In genomic region chr10:123263876-123264309, GRCm38 (mm10) we compare ENCODE assay signal across 8 mouse cellular contexts. TPM values are rescaled to one million over a fixed set of nuclear protein-coding genes. Genes with fewer than 3 reads are reported as not detected.
DNase-seq lines count a peak whose midpoint lies in the region; ATAC-seq and TF ChIP-seq lines count a peak whose summit lies in the region.

Fam19a2 (plus strand) TSS chr10:123263996.

- no peaks in the 10 kb centered on the region for H3K36me3 ChIP-seq in forebrain, postnatal 0 days (ENCODE audit: insufficient read depth)
- no peaks in the 10 kb centered on the region for H3K36me3 ChIP-seq in hindbrain, embryonic 16.5 days (ENCODE audit: control insufficient read depth, insufficient read depth, low read length)
- H3K36me3 ChIP-seq in megakaryocyte, embryonic 14.5 days (replicated peaks; ENCODE audit: low read length) = no peaks in the 10 kb centered on the region

- peak; percentile 46 for ATAC-seq in forebrain, postnatal 0 days
- ATAC-seq in hindbrain, embryonic 16.5 days = peak; percentile 64

- H3K4me1 ChIP-seq in forebrain, postnatal 0 days (ENCODE audit: insufficient read depth) = no peaks in the 10 kb centered on the region
- H3K4me1 ChIP-seq in hindbrain, embryonic 16.5 days (ENCODE audit: control insufficient read depth, insufficient read depth, low read depth, low read length) = peaks cover 10% of the 10 kb centered on the region
- H3K4me1 ChIP-seq in megakaryocyte, embryonic 14.5 days = peaks cover 17% of the 10 kb centered on the region

- peak; percentile 85 for TF ChIP-seq CTCF in forebrain, postnatal 0 days (IDR thresholded peaks at IDR 0.05; ENCODE audit: low read depth)

- H3K4me3 ChIP-seq in forebrain, postnatal 0 days (ENCODE audit: low read depth, low read length) = peak within 1 kb of the TSS; percentile 49
- H3K4me3 ChIP-seq in hindbrain, embryonic 16.5 days (ENCODE audit: low read length) = peak within 1 kb of the TSS; percentile 74
- H3K4me3 ChIP-seq in megakaryocyte, embryonic 14.5 days (replicated peaks) = peak within 1 kb of the TSS; percentile 79

- peak within 1 kb of the TSS; percentile 79 for H3K9ac ChIP-seq in forebrain, postnatal 0 days
- peak within 1 kb of the TSS; percentile 79 for H3K9ac ChIP-seq in hindbrain, embryonic 16.5 days (ENCODE audit: low read depth, low read length)

- DNase-seq in adrenal gland, adult (ENCODE audit: inconsistent age in 2 of 2, low spot score in 1 of 2) = peak; percentile 21 to 80
- no peak for DNase-seq in adrenal gland, postnatal 4 days (ENCODE audit: low spot score in 2 of 2)
- DNase-seq in cerebellum, adult 8-10 months = peak; percentile 41
- DNase-seq in forebrain, postnatal 0 days = peak; percentile 92
- peak; percentile 44 to 50 for DNase-seq in left cerebral cortex, adult 8-10 months (ENCODE audit: low spot score in 2 of 2)
- DNase-seq in right cerebral cortex, postnatal 25 days = peak; percentile 69

- H3K27ac ChIP-seq in forebrain, postnatal 0 days (ENCODE audit: low read depth, low read length) = peak within 1 kb of the TSS; percentile 73
- H3K27ac ChIP-seq in hindbrain, embryonic 16.5 days (ENCODE audit: low read depth, low read length) = peak within 1 kb of the TSS; percentile 83

- H3K4me2 ChIP-seq in forebrain, postnatal 0 days (ENCODE audit: low read depth) = peak within 1 kb of the TSS; percentile 62
- H3K4me2 ChIP-seq in hindbrain, embryonic 16.5 days (ENCODE audit: low read length) = peak within 1 kb of the TSS; percentile 74

- H3K9me3 ChIP-seq in forebrain, postnatal 0 days (ENCODE audit: low read length) = no peaks in the 10 kb centered on the region
- no peaks in the 10 kb centered on the region for H3K9me3 ChIP-seq in hindbrain, embryonic 16.5 days (ENCODE audit: control insufficient read depth, low read length)
- no peaks in the 10 kb centered on the region for H3K9me3 ChIP-seq in megakaryocyte, embryonic 14.5 days

- WGBS in forebrain, postnatal 0 days = 2% methylated on average over 12 of the region's 12 CpGs
- 0% methylated on average over 12 of the region's 12 CpGs for WGBS in hindbrain, embryonic 16.5 days

- H3K27me3 ChIP-seq in forebrain, postnatal 0 days (ENCODE audit: insufficient read depth, low read length) = no peaks in the 10 kb centered on the region; the same call in none of the 2 replicates
- no peaks in the 10 kb centered on the region; the same call in 1 of the 2 replicates for H3K27me3 ChIP-seq in hindbrain, embryonic 16.5 days (replicated peaks; ENCODE audit: control insufficient read depth, insufficient read depth, low read length)
- H3K27me3 ChIP-seq in megakaryocyte, embryonic 14.5 days (replicated peaks) = peaks cover 42% of the 10 kb centered on the region

RNA-seq across cellular contexts. Expression of gene Fam19a2, which starts in this region (rescaled TPM):
- 1 to 10 TPM; 2.3 to 2.5 TPM for total RNA-seq in adrenal gland, postnatal 4 days (2021)
- total RNA-seq in forebrain, postnatal 0 days (2014; rRNA removed) = 134 and 138 TPM in 2 replicates
- 62.0 and 62.9 TPM in 2 replicates for polyA plus RNA-seq in forebrain, postnatal 0 days (2015; fragmentation: Nextera tagmentation; extraction: Ambion mirVana)
- polyA plus RNA-seq in hindbrain, embryonic 16.5 days (2015; fragmentation: Nextera tagmentation; extraction: Ambion mirVana) = 52.4 and 57.1 TPM in 2 replicates
- total RNA-seq in left cerebral cortex, adult 8-10 months (2022) = 10 to 100 TPM; 44.0 to 52.3 (median 49.0) TPM
- not detected in 2 replicates for polyA plus RNA-seq in megakaryocyte, embryonic 14.5 days (2012; ENCODE audit: insufficient read depth, low replicate concordance)

Comparison
In these comparisons a context has a peak if more than half of its experiments do, and no peak if none do; other contexts are left out.
1. RNA of gene Fam19a2 (total RNA-seq): 134 to 138 TPM in forebrain, postnatal 0 days and 44.0 to 52.3 TPM in left cerebral cortex, adult 8-10 months; 2.3 to 2.5 TPM in adrenal gland, postnatal 4 days; every median in the first group is over 10 times any median in the second.
2. RNA of gene Fam19a2 (polyA plus RNA-seq): 62.0 to 62.9 TPM in forebrain, postnatal 0 days and 52.4 to 57.1 TPM in hindbrain, embryonic 16.5 days; not detected in megakaryocyte, embryonic 14.5 days; every median in the first group is over 10 times any median in the second.
3. DNase-seq: peak in adrenal gland, adult (2 of 2), cerebellum, adult 8-10 months (single experiment), forebrain, postnatal 0 days (single experiment), left cerebral cortex, adult 8-10 months (2 of 2) and right cerebral cortex, postnatal 25 days (single experiment); none in adrenal gland, postnatal 4 days (0 of 2).
4. Peak in every context shown above with its lines, with median percentiles within 50 percentile points of each other: H3K4me3 ChIP-seq.